In the genomic region with DNA sequence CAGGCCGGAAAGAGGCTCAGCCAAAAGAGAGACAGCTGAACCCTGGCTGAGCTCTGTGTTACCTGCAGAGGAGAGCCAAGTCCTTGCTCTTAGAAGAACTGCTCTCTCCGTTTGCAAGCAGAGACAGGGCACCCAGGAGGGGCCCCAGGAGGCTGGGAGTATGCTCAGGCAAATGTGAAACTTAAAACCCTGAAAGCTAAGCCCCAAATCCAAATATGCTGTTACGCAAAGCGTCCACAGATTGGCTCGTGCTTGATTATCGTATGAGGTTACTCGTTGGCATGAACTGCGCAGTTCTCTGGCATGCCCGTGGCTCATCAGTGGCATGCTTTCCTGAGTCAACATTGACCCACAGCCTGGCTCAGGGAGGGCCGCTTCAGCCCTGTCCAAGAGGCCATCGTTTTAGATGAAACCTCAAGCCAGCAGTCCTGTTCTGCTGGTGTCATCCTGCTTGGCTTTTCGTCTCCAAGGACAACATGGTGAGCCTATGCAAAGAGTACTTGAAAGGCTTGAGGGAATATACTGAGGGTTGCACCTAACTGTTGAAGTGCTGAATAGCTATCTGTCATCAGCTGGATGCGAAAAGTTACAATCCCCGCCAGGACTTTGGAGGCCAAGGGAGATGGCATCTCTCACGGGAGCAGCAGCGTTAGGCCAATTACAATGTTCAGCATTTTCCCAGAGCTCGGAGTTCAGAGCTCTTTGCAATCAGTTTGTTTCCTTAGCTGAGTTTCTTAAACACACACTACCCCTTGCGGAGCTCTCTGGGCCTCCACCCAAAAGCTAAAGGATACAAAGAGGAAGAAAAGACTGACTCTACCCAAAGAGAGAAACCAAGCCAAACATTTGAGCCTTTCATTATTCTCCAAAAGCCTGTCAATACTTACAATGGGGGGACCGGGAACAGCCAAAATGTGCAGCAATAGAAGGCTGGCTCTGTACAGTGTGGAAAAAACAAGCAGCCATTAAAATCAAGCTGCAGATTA, we compare ENCODE assay signal across 8 mouse cellular contexts.
DNase-seq lines count a peak whose midpoint lies in the region; ATAC-seq and TF ChIP-seq lines count a peak whose summit lies in the region.

No protein-coding gene starts in this region.

- ATAC-seq in embryonic facial prominence, embryonic 15.5 days (ENCODE audit: insufficient number of reproducible peaks, low FRiP score, low TSS enrichment, low read depth): peak; percentile 76
- peak; percentile 42 for ATAC-seq in stomach, embryonic 16.5 days (ENCODE audit: insufficient read depth, low FRiP score)

- H3K4me1 ChIP-seq in embryonic facial prominence, embryonic 15.5 days: peaks cover 14% of the 10 kb centered on the region; the same call in 1 of the 2 replicates
- H3K4me1 ChIP-seq in stomach, embryonic 16.5 days (ENCODE audit: control insufficient read depth, insufficient read depth, low read length): 0 out of 2 replicates have a peak, but pooled peaks cover 10% of the 10 kb centered on the region

- no peaks in the 10 kb centered on the region for H3K9me3 ChIP-seq in embryonic facial prominence, embryonic 15.5 days (replicated peaks)
- no peaks in the 10 kb centered on the region for H3K9me3 ChIP-seq in stomach, embryonic 16.5 days (replicated peaks; ENCODE audit: control insufficient read depth, low read length)

- H3K4me2 ChIP-seq in embryonic facial prominence, embryonic 15.5 days (replicated peaks): peak overlapping the region; percentile 32
- peak overlapping the region; percentile 6; the same call in 1 of the 2 replicates for H3K4me2 ChIP-seq in stomach, embryonic 16.5 days (ENCODE audit: low read depth, low read length)

- no peaks in the 10 kb centered on the region; the same call in 1 of the 2 replicates for H3K27me3 ChIP-seq in embryonic facial prominence, embryonic 15.5 days
- H3K27me3 ChIP-seq in stomach, embryonic 16.5 days (ENCODE audit: control insufficient read depth, insufficient read depth, low read length): no peaks in the 10 kb centered on the region

- TF ChIP-seq CTCF in layer of hippocampus, adult 2 months (conservative IDR thresholded peaks at IDR 0.05): peak; percentile 32

- H3K27ac ChIP-seq in layer of hippocampus, adult 2 months: peak overlapping the region; percentile 70
- H3K27ac ChIP-seq in embryonic facial prominence, embryonic 15.5 days (replicated peaks): peak overlapping the region; percentile 68
- H3K27ac ChIP-seq in stomach, embryonic 16.5 days (ENCODE audit: low read length): peak overlapping the region; percentile 74

- H3K9ac ChIP-seq in embryonic facial prominence, embryonic 15.5 days: no peak overlapping the region
- 0 out of 2 replicates have a peak overlapping the region, but pooled peaks have one; percentile 13 for H3K9ac ChIP-seq in stomach, embryonic 16.5 days (ENCODE audit: low read length)

- peak; percentile 35 to 43 for DNase-seq in layer of hippocampus, adult 2 months (ENCODE audit: low spot score in 2 of 2)
- no peak for DNase-seq in layer of hippocampus, postnatal 36 days
- peak; percentile 51 for DNase-seq in brain, embryonic 18.5 days (ENCODE audit: low read depth, low spot score)
- DNase-seq in heart, postnatal 4 days: peak; percentile 29
- no peak for DNase-seq in spleen, postnatal 10 days (ENCODE audit: low spot score in 2 of 2)
- DNase-seq in yolk sac, embryonic 10.5 days (ENCODE audit: low spot score): no peak

- no peak overlapping the region for H3K4me3 ChIP-seq in layer of hippocampus, adult 2 months
- H3K4me3 ChIP-seq in embryonic facial prominence, embryonic 15.5 days (replicated peaks): no peak overlapping the region
- H3K4me3 ChIP-seq in stomach, embryonic 16.5 days (replicated peaks; ENCODE audit: low read length): no peak overlapping the region

- no peaks in the 10 kb centered on the region for H3K36me3 ChIP-seq in embryonic facial prominence, embryonic 15.5 days
- no peaks in the 10 kb centered on the region for H3K36me3 ChIP-seq in stomach, embryonic 16.5 days (ENCODE audit: control insufficient read depth, insufficient read depth, low read length)

- 35% methylated on average over 19 of the region's 19 CpGs for WGBS in embryonic facial prominence, embryonic 15.5 days
- WGBS in stomach, embryonic 16.5 days: 42% methylated on average over 19 of the region's 19 CpGs

Comparison
In these comparisons a context has a peak if more than half of its experiments do, and no peak if none do; other contexts are left out.
1. DNase-seq: peak in layer of hippocampus, adult 2 months (2 of 2), brain, embryonic 18.5 days (single experiment) and heart, postnatal 4 days (single experiment); none in layer of hippocampus, postnatal 36 days (0 of 2), spleen, postnatal 10 days (0 of 2) and yolk sac, embryonic 10.5 days (single experiment).
2. Peak in every context shown above with its lines, with median percentiles within 50 percentile points of each other: H3K27ac ChIP-seq.